Mouse (Mus musculus): Measurements from ENCODE around the gene Zdhhc4.

GRCm38 (mm10) chr5:143363678-143364615 lies 34.9 kb upstream of the Zdhhc4 start:
- TF ChIP-seq CTCF (conservative IDR thresholded peaks at IDR 0.05; ENCODE audit: insufficient read depth, insufficient read length, low read depth, low read length): no peak
- no peak for TF ChIP-seq POLR2A (IDR thresholded peaks at IDR 0.05; ENCODE audit: low read depth, low read length)
